Mouse (Mus musculus) embryo, embryonic 10 days (tissue): ENCODE measurements around the gene Zfp740.
"Not testable (repeated sequence)": the region's sequence is repeated elsewhere in the genome, so short reads cannot be mapped to it uniquely, and the experiment has no call there.

ENCODE experiments used
- DNase-seq: peaks from one replicate; pipeline ENCODE4 v3.0.0-alpha.2; 2015; ENCODE audit warnings: low spot score

The Zfp740 gene

GRCm38 (mm10) chr15:102202971-102203834 is at the start of gene Zfp740:
Zfp740 (plus strand) TSS chr15:102203249.
- peak; percentile 94 for DNase-seq

DNA sequence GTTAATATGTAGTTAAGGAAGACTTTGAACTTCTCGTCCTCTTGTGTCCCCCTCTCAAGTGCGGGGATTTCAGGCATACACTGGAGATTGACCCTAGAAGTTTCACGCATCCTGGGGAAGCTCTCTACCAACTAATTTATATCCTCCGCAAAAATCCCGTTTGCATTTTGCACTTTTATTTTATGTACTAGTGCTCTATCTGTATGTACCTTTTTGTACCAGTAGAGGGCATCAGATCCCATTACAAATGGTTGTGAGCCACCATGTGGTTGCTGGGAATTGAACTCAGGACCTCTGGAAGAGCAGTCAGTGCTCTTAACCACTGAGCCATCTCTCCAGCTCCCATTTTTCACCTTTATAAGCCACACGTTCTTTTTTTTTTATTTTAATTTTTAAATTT is 48.0 kb upstream of the Zfp740 start:
- DNase-seq: not testable (repeated sequence)

DNA sequence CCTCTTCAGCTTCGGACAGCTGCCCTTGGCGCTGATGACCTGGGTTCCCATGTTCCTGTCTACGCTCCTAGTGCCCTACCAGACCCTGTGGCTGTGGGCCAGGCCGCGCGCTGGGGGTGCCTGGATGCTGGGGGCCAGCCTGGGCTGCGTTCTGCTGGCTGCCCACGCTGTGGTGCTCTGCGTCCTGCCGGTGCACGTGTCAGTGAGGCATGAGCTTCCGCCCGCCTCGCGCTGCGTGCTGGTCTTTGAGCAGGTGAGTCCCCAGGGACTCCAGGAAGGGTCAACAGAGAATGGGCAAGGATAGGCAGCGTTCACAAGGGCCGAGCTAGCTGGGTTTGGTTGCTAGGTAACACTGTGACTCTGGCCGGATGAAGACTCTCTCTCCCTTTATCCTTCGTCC is 46.2 kb upstream of the Zfp740 start:
- DNase-seq: peak; percentile 60

- DNase-seq: no peak
Observed at GRCm38 (mm10) chr15:102160415-102161060, 42.5 kb upstream of the Zfp740 start.

- DNase-seq: no peak
Observed at GRCm38 (mm10) chr15:102163900-102164693, 39.0 kb upstream of the Zfp740 start.

DNA sequence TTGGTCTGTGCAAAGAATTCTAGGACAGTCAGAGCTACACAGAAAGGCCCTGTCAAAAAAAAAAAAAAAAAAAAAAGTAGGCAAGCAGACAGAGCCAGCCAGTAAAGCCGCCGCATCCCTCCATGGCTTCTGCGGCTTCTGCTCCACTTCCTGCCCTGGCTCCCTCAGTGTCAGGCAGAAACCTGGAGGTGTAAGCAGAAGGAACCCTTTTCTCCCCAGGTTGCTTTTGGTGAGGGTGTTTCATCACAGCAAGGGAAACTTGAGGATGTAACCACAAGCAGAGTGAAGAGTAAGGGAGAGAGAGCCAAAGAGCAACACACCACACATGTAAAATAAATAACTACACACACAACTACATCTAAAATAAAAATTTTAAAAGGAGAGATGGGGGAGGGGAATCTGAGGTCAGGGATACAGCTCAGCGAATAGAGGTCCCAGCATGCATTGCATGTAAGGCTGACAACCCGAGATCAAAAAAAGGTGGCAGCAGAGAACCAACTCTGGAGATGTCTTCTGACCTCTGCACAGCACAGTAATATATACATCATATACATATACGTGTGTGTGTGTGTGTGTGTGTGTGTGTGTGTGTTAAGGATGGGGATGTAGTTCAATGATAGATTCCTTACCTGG is 37.5 kb upstream of the Zfp740 start:
- DNase-seq: no peak

- DNase-seq: peak; percentile 53
Observed at GRCm38 (mm10) chr15:102167620-102168021, 35.4 kb upstream of the Zfp740 start.

DNA sequence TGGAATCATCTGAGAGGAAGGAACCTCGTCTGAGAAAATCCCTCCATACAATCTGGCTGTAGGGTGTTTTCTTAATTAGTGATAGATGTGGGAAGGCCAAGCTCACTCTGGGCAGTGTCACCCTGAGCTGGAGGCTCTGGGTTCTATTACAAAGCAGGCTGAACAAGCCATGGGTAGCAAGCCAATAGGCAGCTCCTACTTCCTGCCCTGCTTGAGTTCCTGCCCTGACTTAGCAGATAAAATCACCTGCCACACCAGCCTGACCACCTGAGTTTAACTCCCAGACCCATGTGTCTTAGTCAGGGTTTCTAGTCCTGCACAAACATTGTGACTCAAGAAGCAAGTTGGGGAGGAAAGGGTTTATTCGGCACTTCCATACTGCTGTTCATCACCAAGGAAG is 34.0 kb upstream of the Zfp740 start:
- DNase-seq: no peak

- no peak for DNase-seq
Observed at GRCm38 (mm10) chr15:102173581-102173980, 29.5 kb upstream of the Zfp740 start.

GRCm38 (mm10) chr15:102175736-102176319 is 27.2 kb upstream of the Zfp740 start:
- no peak for DNase-seq

GRCm38 (mm10) chr15:102176571-102177316 is 26.3 kb upstream of the Zfp740 start:
- no peak for DNase-seq

DNA sequence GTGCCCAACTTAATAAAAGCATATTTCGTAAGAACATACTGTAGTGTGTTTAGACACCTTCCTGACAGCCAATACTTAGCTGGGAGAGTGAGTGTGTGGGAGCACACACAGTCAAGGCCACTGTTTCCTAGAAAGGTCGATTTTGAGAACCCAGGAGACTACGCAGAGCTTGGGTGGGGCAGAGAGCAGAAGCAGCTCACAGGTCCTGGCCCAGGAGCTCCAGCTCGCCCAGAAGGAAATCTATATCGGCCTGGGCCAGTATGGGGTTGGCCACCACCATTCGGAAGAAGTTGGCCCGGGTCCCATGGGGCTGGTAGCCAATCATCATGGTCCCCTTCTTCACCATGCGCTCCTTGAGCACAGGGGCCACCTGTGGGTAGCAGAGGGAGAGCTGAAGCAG is 25.6 kb upstream of the Zfp740 start:
- DNase-seq: no peak

DNA sequence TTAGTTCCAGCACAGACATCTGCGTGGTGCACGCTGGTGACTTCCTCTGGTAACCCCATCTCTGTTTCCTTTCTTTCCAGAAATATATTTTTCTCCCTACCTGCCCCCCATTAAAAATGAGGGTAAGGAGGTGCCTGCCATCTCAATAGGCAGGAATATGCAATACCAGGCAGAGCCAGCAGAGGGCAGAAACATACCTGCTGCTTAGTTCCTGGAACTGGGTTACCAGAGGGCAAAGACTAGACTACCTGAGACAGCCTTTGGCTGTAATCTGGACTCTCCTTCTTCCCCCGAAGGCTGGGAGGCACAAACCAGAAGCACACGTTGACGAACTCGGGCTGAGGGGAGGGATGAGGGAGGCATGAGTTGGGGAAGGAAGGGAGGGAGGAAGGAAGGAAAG is 24.8 kb upstream of the Zfp740 start:
- DNase-seq: peak; percentile 73

DNA sequence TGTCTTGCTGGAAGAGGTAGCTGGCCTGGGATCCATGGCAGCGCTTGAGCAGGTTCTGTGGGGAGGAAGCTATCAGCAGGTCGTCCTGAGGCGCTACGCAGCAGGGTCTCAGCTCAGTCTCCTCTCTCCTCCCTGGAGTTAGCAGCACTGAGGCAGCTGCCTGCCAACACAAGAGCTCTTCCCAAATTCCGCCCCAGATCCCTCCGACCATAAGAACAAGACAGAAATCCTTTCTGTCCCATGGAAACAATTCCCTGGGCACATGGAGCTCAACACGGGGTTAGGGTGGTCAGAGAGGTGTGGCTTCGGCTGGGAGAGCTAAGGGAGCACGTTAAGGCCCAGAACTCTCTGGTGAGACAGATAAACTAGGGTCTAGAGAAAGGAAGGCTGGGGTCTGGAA is 23.9 kb upstream of the Zfp740 start:
- no peak for DNase-seq

- no peak for DNase-seq
Observed at GRCm38 (mm10) chr15:102179924-102180323, 23.1 kb upstream of the Zfp740 start.

GRCm38 (mm10) chr15:102183076-102183475 is 20.0 kb upstream of the Zfp740 start:
- DNase-seq: no peak

DNA sequence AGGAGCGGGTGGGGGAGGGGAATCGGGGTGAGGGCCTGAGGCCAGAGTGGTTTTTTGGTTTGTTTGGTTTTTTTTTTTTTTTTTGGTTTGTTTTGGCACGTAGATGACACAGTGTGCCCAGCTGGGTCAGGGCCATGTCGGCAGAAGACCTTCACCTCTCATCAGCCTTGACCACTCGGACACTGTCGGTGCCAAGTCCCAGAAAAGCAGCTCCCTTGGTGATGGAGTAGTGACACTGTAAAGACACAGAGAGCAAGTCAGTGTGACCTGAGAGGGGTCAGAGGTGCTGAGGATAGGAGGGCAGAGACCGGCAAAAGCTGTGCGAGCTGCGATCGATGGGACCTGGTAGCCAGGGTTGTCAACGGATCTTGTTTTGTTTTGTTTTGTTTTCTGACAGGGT is 16.8 kb upstream of the Zfp740 start:
- DNase-seq: no peak

DNA sequence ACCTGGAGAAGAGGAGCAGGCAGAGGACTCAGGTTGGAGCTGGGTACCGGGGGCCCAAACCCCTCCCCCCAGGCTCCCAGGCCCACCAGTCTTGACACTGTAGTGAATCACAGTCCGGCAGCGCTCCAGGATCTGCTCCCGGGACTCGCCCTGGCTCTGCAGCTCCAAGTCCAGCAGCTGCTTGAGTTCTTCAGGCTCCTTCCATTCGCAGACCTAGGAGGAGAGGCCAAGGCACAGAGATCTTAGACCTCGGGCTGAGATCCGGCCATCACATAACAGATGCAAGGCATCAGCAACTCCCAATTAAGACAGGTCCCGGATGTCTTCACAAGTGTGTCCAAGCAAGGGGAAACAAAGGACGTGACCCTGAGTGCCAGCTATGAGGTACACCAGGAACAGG is 15.0 kb upstream of the Zfp740 start:
- no peak for DNase-seq

DNA sequence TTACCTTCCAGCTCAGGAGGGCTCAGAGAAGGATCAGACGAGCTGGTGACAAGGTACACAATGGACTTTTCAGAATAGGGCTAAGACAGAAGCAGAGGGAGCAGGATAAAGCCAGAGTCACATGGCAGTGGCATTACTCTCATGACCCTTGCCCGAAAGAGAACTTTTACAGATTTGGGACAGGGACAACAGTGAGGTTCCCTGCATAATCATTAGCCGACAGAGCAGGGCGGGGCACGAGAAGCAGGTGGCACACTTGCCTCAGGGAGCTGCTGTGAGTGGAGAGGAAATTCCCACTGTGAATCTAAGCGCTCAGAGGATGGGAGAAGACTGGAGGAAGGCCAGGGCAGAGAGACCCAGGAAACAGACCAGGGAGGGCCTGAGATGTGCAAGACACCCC is 14.2 kb upstream of the Zfp740 start:
- no peak for DNase-seq

DNA sequence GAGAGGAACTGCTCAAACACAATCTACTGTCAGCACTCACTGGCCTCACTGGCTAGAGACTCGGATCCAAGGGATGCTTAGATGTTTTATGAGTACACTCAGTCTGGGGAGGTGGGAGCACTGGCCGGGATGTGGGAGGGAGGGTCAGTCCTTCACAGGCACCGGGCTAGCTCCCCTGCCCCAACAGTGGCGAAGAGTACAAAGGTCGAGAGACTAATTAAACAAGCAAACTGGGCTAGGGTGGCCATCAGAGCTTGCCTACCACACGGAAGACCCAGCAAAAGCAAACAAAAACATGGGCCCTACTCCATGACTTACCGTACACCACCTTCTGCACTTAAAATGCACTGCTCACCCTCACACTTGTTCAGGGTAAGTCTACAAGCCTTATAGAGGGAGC is 11.3 kb upstream of the Zfp740 start:
- DNase-seq: no peak

- DNase-seq: no peak
Observed at GRCm38 (mm10) chr15:102192271-102192812, 10.7 kb upstream of the Zfp740 start.
